Mouse (Mus musculus): Measurements from ENCODE around the gene Brf1. TPM values are rescaled to one million over a fixed set of nuclear protein-coding genes. Genes with fewer than 3 reads are reported as not detected.
A peak's percentile ranks its signal among the peaks of the same experiment; 100 is the strongest.

Brf1 gene
- polyA plus RNA-seq, 1 experiment from 2014 or later, result 53.9 TPM

- no peaks in the 10 kb centered on the region for H3K36me3 ChIP-seq (ENCODE audit: control insufficient read depth, insufficient read depth, low read length)
- H3K4me2 ChIP-seq (ENCODE audit: low read depth, low read length), result peak within 1 kb of the TSS; percentile 78
- peaks cover 29% of the 10 kb centered on the region for H3K4me1 ChIP-seq (ENCODE audit: control insufficient read depth, insufficient read depth, low read length)
- peak within 1 kb of the TSS; percentile 85 for H3K9ac ChIP-seq (ENCODE audit: low read length)
- no peaks in the 10 kb centered on the region for H3K9me3 ChIP-seq (replicated peaks; ENCODE audit: control insufficient read depth, low read length)
- peak; percentile 89 for ATAC-seq (ENCODE audit: insufficient read depth, low FRiP score)
- H3K27me3 ChIP-seq (ENCODE audit: control insufficient read depth, insufficient read depth, low read length), result no peaks in the 10 kb centered on the region
- H3K27ac ChIP-seq (ENCODE audit: low read length), result peak within 1 kb of the TSS; percentile 85
- WGBS, result 1% methylated on average over 58 of the region's 58 CpGs
- H3K4me3 ChIP-seq (replicated peaks; ENCODE audit: low read length), result peak within 1 kb of the TSS; percentile 69
Observed at GRCm38 (mm10) chr12:112941776-112942713, 58.5 kb downstream of the Brf1 start, which contains the start of gene Nudt14. Gene Nudt14 (minus strand): TSS chr12:112942124.

GRCm38 (mm10) chr12:112941156-112941775 lies 59.2 kb downstream of the Brf1 start:
- Histone ChIP-seq H3K4me1 (ENCODE audit: control insufficient read depth, insufficient read depth, low read length) (peaks cover 29% of the 10 kb centered on the region), H3K27me3 (ENCODE audit: control insufficient read depth, insufficient read depth, low read length) (no peaks in the 10 kb centered on the region), H3K9ac (ENCODE audit: low read length) (peak overlapping the region; percentile 85), H3K4me2 (ENCODE audit: low read depth, low read length) (peak overlapping the region; percentile 78), H3K36me3 (ENCODE audit: control insufficient read depth, insufficient read depth, low read length) (no peaks in the 10 kb centered on the region), H3K9me3 (replicated peaks; ENCODE audit: control insufficient read depth, low read length) (no peaks in the 10 kb centered on the region), H3K4me3 (replicated peaks; ENCODE audit: low read length) (peak overlapping the region; percentile 69), H3K27ac (ENCODE audit: low read length) (peak overlapping the region; percentile 85)
- no peak for ATAC-seq (ENCODE audit: insufficient read depth, low FRiP score)
- 35% methylated on average over 10 of the region's 10 CpGs for WGBS

GRCm38 (mm10) chr12:112940710-112941109 lies 59.8 kb downstream of the Brf1 start:
- no peaks in the 10 kb centered on the region for H3K36me3 ChIP-seq (ENCODE audit: control insufficient read depth, insufficient read depth, low read length)
- H3K27ac ChIP-seq (ENCODE audit: low read length), result peak overlapping the region; percentile 85; the same call in 1 of the 2 replicates
- H3K4me1 ChIP-seq (ENCODE audit: control insufficient read depth, insufficient read depth, low read length), result peaks cover 29% of the 10 kb centered on the region
- no peaks in the 10 kb centered on the region for H3K27me3 ChIP-seq (ENCODE audit: control insufficient read depth, insufficient read depth, low read length)
- 77% methylated on average over 9 of the region's 9 CpGs for WGBS
- no peaks in the 10 kb centered on the region for H3K9me3 ChIP-seq (replicated peaks; ENCODE audit: control insufficient read depth, low read length)
- H3K4me2 ChIP-seq (ENCODE audit: low read depth, low read length), result peak overlapping the region; percentile 78
- H3K9ac ChIP-seq (ENCODE audit: low read length), result peak overlapping the region; percentile 85; the same call in 1 of the 2 replicates
- H3K4me3 ChIP-seq (replicated peaks; ENCODE audit: low read length), result peak overlapping the region; percentile 69; the same call in 1 of the 2 replicates
- no peak for ATAC-seq (ENCODE audit: insufficient read depth, low FRiP score)

- no peak for ATAC-seq (ENCODE audit: insufficient read depth, low FRiP score)
- Histone ChIP-seq H3K36me3 (ENCODE audit: control insufficient read depth, insufficient read depth, low read length) (no peaks in the 10 kb centered on the region), H3K4me3 (replicated peaks; ENCODE audit: low read length) (no peak overlapping the region), H3K4me1 (ENCODE audit: control insufficient read depth, insufficient read depth, low read length) (peaks cover 29% of the 10 kb centered on the region), H3K27me3 (ENCODE audit: control insufficient read depth, insufficient read depth, low read length) (no peaks in the 10 kb centered on the region), H3K27ac (ENCODE audit: low read length) (no peak overlapping the region), H3K9ac (ENCODE audit: low read length) (no peak overlapping the region), H3K9me3 (replicated peaks; ENCODE audit: control insufficient read depth, low read length) (no peaks in the 10 kb centered on the region), H3K4me2 (ENCODE audit: low read depth, low read length) (no peak overlapping the region)
- 91% methylated on average over 4 of the region's 4 CpGs for WGBS
Observed at GRCm38 (mm10) chr12:112940238-112940637, 60.3 kb downstream of the Brf1 start.

- no peak for ATAC-seq (ENCODE audit: insufficient read depth, low FRiP score)
- H3K9ac ChIP-seq (ENCODE audit: low read length), result no peak overlapping the region
- no peak overlapping the region for H3K27ac ChIP-seq (ENCODE audit: low read length)
- H3K36me3 ChIP-seq (ENCODE audit: control insufficient read depth, insufficient read depth, low read length), result no peaks in the 10 kb centered on the region
- H3K9me3 ChIP-seq (replicated peaks; ENCODE audit: control insufficient read depth, low read length), result no peaks in the 10 kb centered on the region
- WGBS, result 59% methylated on average over 10 of the region's 10 CpGs
- H3K4me3 ChIP-seq (replicated peaks; ENCODE audit: low read length), result no peak overlapping the region
- no peaks in the 10 kb centered on the region for H3K27me3 ChIP-seq (ENCODE audit: control insufficient read depth, insufficient read depth, low read length)
- H3K4me1 ChIP-seq (ENCODE audit: control insufficient read depth, insufficient read depth, low read length), result peaks cover 29% of the 10 kb centered on the region
- H3K4me2 ChIP-seq (ENCODE audit: low read depth, low read length), result no peak overlapping the region
Observed at GRCm38 (mm10) chr12:112938873-112939565, 61.5 kb downstream of the Brf1 start.

- peak overlapping the region; percentile 46; the same call in 1 of the 2 replicates for H3K9ac ChIP-seq (ENCODE audit: low read length)
- WGBS, result 74% methylated on average over 10 of the region's 10 CpGs
Observed at GRCm38 (mm10) chr12:112938366-112938765, 62.1 kb downstream of the Brf1 start.

GRCm38 (mm10) chr12:112937906-112938305 lies 62.6 kb downstream of the Brf1 start:
- H3K9ac ChIP-seq (ENCODE audit: low read length), result peak overlapping the region; percentile 46; the same call in 1 of the 2 replicates

More at GRCm38 (mm10) chr12:112938366-112938765, 62.1 kb downstream of the Brf1 start:
- Histone ChIP-seq H3K4me2 (ENCODE audit: low read depth, low read length) (no peak overlapping the region), H3K27me3 (ENCODE audit: control insufficient read depth, insufficient read depth, low read length) (no peaks in the 10 kb centered on the region), H3K36me3 (ENCODE audit: control insufficient read depth, insufficient read depth, low read length) (no peaks in the 10 kb centered on the region), H3K4me1 (ENCODE audit: control insufficient read depth, insufficient read depth, low read length) (peaks cover 29% of the 10 kb centered on the region), H3K9me3 (replicated peaks; ENCODE audit: control insufficient read depth, low read length) (no peaks in the 10 kb centered on the region), H3K27ac (ENCODE audit: low read length) (no peak overlapping the region), H3K4me3 (replicated peaks; ENCODE audit: low read length) (no peak overlapping the region)
- no peak for ATAC-seq (ENCODE audit: insufficient read depth, low FRiP score)

GRCm38 (mm10) chr12:112932647-112933046 lies 67.9 kb downstream of the Brf1 start:
- peak overlapping the region; percentile 38; the same call in 1 of the 2 replicates for H3K9ac ChIP-seq (ENCODE audit: low read length)
- H3K4me3 ChIP-seq (replicated peaks; ENCODE audit: low read length), result no peak overlapping the region
- whole genome bisulfite sequencing, result 36% methylated on average over 7 of the region's 7 CpGs

More at GRCm38 (mm10) chr12:112937906-112938305, 62.6 kb downstream of the Brf1 start:
- WGBS, result 37% methylated on average over 9 of the region's 9 CpGs
- Histone ChIP-seq H3K4me2 (ENCODE audit: low read depth, low read length) (no peak overlapping the region), H3K9me3 (replicated peaks; ENCODE audit: control insufficient read depth, low read length) (no peaks in the 10 kb centered on the region), H3K4me3 (replicated peaks; ENCODE audit: low read length) (no peak overlapping the region), H3K36me3 (ENCODE audit: control insufficient read depth, insufficient read depth, low read length) (no peaks in the 10 kb centered on the region), H3K4me1 (ENCODE audit: control insufficient read depth, insufficient read depth, low read length) (peaks cover 29% of the 10 kb centered on the region), H3K27me3 (ENCODE audit: control insufficient read depth, insufficient read depth, low read length) (no peaks in the 10 kb centered on the region), H3K27ac (ENCODE audit: low read length) (no peak overlapping the region)
- ATAC-seq (ENCODE audit: insufficient read depth, low FRiP score), result no peak

More at GRCm38 (mm10) chr12:112932647-112933046, 67.9 kb downstream of the Brf1 start:
- H3K9me3 ChIP-seq (replicated peaks; ENCODE audit: control insufficient read depth, low read length), result no peaks in the 10 kb centered on the region
- peaks cover 36% of the 10 kb centered on the region for H3K27me3 ChIP-seq (ENCODE audit: control insufficient read depth, insufficient read depth, low read length)
- H3K36me3 ChIP-seq (ENCODE audit: control insufficient read depth, insufficient read depth, low read length), result no peaks in the 10 kb centered on the region
- H3K27ac ChIP-seq (ENCODE audit: low read length), result no peak overlapping the region
- no peak overlapping the region for H3K4me2 ChIP-seq (ENCODE audit: low read depth, low read length)
- no peak for ATAC-seq (ENCODE audit: insufficient read depth, low FRiP score)
- H3K4me1 ChIP-seq (ENCODE audit: control insufficient read depth, insufficient read depth, low read length), result peaks cover 7% of the 10 kb centered on the region
